Mouse (Mus musculus): ENCODE measurements around the gene Fam76a. TPM values are rescaled to one million over a fixed set of nuclear protein-coding genes. Genes with fewer than 3 reads are reported as not detected.
"Not testable (repeated sequence)": the region's sequence is repeated elsewhere in the genome, so short reads cannot be mapped to it uniquely, and the experiment has no call there.

The Fam76a gene
- polyA plus RNA-seq, 1 experiment from 2014 or later = 30.1 TPM

DNA sequence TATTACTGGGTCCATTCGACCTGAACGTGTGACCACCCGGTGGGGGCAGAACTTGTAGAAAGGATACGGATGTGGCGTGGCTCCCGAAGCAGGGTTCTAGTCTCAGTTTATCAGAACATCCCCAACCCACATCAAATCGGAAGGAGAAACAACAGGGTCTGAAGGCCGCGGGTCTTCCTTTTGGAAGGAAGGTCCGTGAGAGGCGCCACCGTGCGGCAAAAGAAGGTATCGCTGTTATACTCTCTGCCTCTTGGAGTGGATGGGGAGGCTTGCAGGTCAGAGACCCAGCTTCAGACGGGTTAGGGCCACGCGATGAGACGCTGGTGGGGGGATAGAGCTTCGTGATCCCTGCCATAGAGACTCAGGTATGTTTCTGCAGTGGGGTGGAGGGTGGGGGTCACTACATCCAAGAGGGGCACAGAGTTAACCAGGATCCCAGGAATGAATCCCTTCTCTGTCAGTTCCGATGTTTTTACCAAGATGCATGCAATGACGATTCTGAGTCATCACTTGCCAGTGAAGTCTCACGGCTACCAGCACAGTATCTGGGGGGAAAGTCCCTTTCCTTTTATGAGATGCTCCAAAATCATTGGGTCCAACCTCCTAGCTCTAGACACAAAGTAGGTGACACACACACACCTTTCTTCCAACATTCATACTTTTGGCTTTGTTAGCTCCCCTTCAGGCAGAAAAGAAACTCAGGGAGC, 17.2 kb upstream of the Fam76a start:
- Histone ChIP-seq H3K27ac (replicated peaks; ENCODE audit: low read depth, low read length) (no peak overlapping the region), H3K9me3 (ENCODE audit: control insufficient read depth, low read length) (no peaks in the 10 kb centered on the region), H3K4me2 (ENCODE audit: low read depth, severe bottlenecking) (0 out of 2 replicates have a peak overlapping the region, but pooled peaks have one; percentile 4), H3K4me3 (ENCODE audit: low read depth, low read length) (no peak overlapping the region), H3K27me3 (ENCODE audit: control insufficient read depth, insufficient read depth, low read length) (no peaks in the 10 kb centered on the region; the same call in 1 of the 2 replicates), H3K9ac (ENCODE audit: low read length) (no peak overlapping the region), H3K36me3 (ENCODE audit: control insufficient read depth, insufficient read depth, low read length) (no peaks in the 10 kb centered on the region), H3K4me1 (ENCODE audit: control insufficient read depth, insufficient read depth, low read length) (peaks cover 6% of the 10 kb centered on the region)
- ATAC-seq (ENCODE audit: insufficient number of reproducible peaks, low FRiP score, low TSS enrichment, low read depth) = peak; percentile 19; the same call in 1 of the 2 replicates
- 26% methylated on average over 22 of the region's 22 CpGs for WGBS
- DNase-seq (ENCODE audit: low spot score) = peak; percentile 90

DNA sequence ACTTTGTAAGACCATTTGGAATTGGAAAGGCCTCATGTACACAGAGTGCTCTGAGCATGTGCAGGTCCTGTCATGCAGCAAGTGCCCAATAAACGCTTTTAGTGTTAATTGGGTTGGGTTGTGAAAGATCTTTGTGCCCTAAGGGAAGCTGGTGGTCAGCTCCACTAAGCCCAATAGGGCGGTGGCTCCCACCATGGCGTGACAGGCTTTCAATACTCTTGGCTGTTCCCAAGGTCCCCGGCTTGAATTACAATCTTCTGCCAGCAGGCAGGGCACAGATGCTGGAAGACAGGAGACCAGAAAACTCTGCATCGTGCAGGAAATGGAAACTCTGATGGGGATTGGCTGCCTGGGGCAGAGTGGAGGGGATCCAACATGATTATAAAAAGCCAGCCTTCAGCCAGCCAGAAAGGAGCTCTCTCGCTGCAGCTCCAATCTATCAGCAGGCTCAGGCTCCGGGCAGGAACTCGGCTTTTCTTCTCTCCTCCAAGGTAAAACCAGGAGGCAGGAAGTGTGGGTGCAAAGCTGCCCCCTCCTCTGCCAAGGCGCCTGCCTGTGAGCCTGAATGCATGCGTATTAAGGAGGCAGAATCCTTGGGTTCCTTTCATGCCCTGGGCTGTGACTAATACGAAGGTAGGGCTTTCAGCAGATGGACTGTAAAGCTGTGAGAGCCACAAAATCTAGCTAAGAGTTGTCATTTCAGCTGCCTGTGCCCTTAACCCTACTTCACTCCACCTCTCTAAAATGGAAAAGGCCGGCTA, 16.0 kb upstream of the Fam76a start:
- H3K27me3 ChIP-seq (ENCODE audit: control insufficient read depth, insufficient read depth, low read length) = no peaks in the 10 kb centered on the region; the same call in 1 of the 2 replicates
- 30% methylated on average over 12 of the region's 12 CpGs for WGBS
- peaks cover 6% of the 10 kb centered on the region for H3K4me1 ChIP-seq (ENCODE audit: control insufficient read depth, insufficient read depth, low read length)
- no peaks in the 10 kb centered on the region for H3K36me3 ChIP-seq (ENCODE audit: control insufficient read depth, insufficient read depth, low read length)
- H3K27ac ChIP-seq (replicated peaks; ENCODE audit: low read depth, low read length) = peak overlapping the region; percentile 68
- no peak overlapping the region for H3K4me3 ChIP-seq (ENCODE audit: low read depth, low read length)
- no peak overlapping the region for H3K4me2 ChIP-seq (ENCODE audit: low read depth, severe bottlenecking)
- H3K9me3 ChIP-seq (ENCODE audit: control insufficient read depth, low read length) = no peaks in the 10 kb centered on the region
- no peak overlapping the region for H3K9ac ChIP-seq (ENCODE audit: low read length)
- DNase-seq (ENCODE audit: low spot score) = peak; percentile 68
- 0 out of 2 replicates have a peak, but pooled peaks have one; percentile 31 for ATAC-seq (ENCODE audit: insufficient number of reproducible peaks, low FRiP score, low TSS enrichment, low read depth)

DNA sequence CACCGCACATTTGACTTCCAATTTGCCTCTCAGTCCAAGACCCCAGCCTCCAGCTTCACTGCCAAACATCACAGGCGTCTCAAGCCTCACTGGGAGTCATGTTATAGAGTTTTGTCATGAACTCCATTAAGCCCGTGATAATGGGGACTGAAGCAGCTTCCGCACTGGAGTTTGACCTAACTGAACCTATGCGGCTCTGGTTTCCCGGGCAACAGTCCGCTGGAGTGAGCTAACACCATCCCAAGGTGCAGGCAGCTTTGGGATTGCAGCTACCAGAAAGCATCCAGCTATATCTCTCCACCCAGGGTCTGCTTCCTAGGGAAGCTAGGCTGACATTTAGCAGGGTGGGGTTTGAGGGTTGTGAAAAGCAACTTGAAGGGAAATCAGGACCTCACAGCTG, 12.3 kb upstream of the Fam76a start:
- 35% methylated on average over 7 of the region's 7 CpGs for WGBS
- no peak overlapping the region for H3K9ac ChIP-seq (ENCODE audit: low read length)
- H3K4me1 ChIP-seq (ENCODE audit: control insufficient read depth, insufficient read depth, low read length) = peaks cover 6% of the 10 kb centered on the region
- H3K4me2 ChIP-seq (ENCODE audit: low read depth, severe bottlenecking) = no peak overlapping the region
- H3K27ac ChIP-seq (replicated peaks; ENCODE audit: low read depth, low read length) = no peak overlapping the region
- no peaks in the 10 kb centered on the region for H3K36me3 ChIP-seq (ENCODE audit: control insufficient read depth, insufficient read depth, low read length)
- H3K4me3 ChIP-seq (ENCODE audit: low read depth, low read length) = no peak overlapping the region
- no peaks in the 10 kb centered on the region for H3K27me3 ChIP-seq (ENCODE audit: control insufficient read depth, insufficient read depth, low read length)
- DNase-seq (ENCODE audit: low spot score) = no peak
- H3K9me3 ChIP-seq (ENCODE audit: control insufficient read depth, low read length) = no peaks in the 10 kb centered on the region
- no peak for ATAC-seq (ENCODE audit: insufficient number of reproducible peaks, low FRiP score, low TSS enrichment, low read depth)

DNA sequence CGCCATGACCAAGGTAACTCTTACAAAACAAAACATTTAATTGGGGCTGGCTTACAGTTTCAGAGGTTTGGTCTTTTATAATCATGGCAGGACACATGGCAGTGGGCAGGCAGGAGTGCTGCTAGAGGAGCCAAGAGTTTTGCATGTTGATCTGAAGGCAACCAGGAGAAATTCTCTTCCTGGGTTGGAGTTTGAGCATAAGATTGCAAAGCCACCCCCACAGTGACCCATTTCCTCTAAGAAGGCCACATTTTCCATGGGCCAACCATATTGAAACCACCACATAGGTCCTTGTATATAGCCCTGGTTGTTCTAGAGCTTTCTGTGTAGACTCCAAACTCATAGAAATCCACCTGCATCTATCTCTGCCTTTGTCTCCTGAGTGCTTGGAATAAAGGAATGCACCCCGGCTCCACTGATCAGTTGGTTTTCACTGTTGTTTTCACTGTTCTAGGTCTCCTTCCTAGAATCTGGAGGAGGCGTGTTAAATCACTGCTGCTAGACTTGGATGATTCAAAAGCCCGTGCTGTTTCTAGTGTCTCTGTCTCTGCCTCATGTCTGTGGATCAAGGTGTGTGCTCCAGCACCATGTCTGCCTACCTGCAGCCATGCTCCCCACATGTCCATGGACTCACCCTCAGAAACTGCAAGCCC, 10.5 kb upstream of the Fam76a start:
- Histone ChIP-seq H3K4me1 (ENCODE audit: control insufficient read depth, insufficient read depth, low read length) (no peaks in the 10 kb centered on the region; the same call in 1 of the 2 replicates), H3K9ac (ENCODE audit: low read length) (no peak overlapping the region), H3K36me3 (ENCODE audit: control insufficient read depth, insufficient read depth, low read length) (no peaks in the 10 kb centered on the region), H3K27ac (replicated peaks; ENCODE audit: low read depth, low read length) (no peak overlapping the region), H3K4me2 (ENCODE audit: low read depth, severe bottlenecking) (no peak overlapping the region; the same call in 1 of the 2 replicates), H3K27me3 (ENCODE audit: control insufficient read depth, insufficient read depth, low read length) (no peaks in the 10 kb centered on the region), H3K9me3 (ENCODE audit: control insufficient read depth, low read length) (no peaks in the 10 kb centered on the region), H3K4me3 (ENCODE audit: low read depth, low read length) (no peak overlapping the region)
- ATAC-seq (ENCODE audit: insufficient number of reproducible peaks, low FRiP score, low TSS enrichment, low read depth) (no peak), DNase-seq (ENCODE audit: low spot score) (no peak)
- 85% methylated on average over 4 of the region's 4 CpGs for WGBS

DNA sequence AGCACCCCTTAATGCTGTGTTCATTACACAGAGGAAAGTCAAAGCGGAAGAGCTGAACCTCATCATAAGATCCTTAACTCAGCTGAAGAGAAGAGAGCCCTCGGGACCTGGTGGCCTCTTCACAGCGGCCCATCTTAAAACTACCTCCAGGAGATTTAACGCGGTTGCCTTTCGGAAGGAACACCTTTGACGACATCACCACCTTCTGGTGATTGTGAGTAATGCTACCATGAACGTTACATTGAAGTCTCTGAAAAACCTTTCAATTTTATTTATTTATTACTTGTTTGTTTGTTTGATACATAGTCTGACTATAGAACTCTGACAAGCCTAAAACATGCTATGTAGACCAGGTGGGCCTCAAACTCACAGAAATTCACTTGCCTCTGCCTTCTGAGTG, 8.4 kb upstream of the Fam76a start:
- Histone ChIP-seq H3K9me3 (ENCODE audit: control insufficient read depth, low read length) (no peaks in the 10 kb centered on the region), H3K4me1 (ENCODE audit: control insufficient read depth, insufficient read depth, low read length) (no peaks in the 10 kb centered on the region; the same call in 1 of the 2 replicates), H3K27ac (replicated peaks; ENCODE audit: low read depth, low read length) (no peak overlapping the region), H3K36me3 (ENCODE audit: control insufficient read depth, insufficient read depth, low read length) (no peaks in the 10 kb centered on the region), H3K4me2 (ENCODE audit: low read depth, severe bottlenecking) (no peak overlapping the region), H3K4me3 (ENCODE audit: low read depth, low read length) (no peak overlapping the region), H3K9ac (ENCODE audit: low read length) (no peak overlapping the region), H3K27me3 (ENCODE audit: control insufficient read depth, insufficient read depth, low read length) (no peaks in the 10 kb centered on the region)
- WGBS = 11% methylated on average over 8 of the region's 8 CpGs
- ATAC-seq (ENCODE audit: insufficient number of reproducible peaks, low FRiP score, low TSS enrichment, low read depth) (no peak), DNase-seq (ENCODE audit: low spot score) (peak; percentile 61)

DNA sequence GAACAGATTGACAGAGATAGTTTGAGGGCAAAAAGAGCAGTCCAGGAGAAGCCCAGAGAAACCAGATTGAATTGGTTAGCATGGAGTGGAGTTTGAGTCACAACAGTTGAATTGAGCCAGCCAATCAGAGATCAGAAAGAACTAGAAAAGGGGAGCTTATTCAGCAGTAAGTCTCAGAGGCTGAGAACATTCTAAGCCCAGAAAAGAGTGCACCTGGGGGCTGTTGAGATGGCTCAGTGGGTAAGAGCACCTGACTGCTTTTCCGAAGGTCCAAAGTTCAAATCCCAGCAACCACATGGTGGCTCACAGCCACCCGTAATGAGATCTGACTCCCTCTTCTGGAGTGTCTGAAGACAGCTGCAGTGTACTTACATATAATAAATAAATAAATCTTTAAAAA, 4.2 kb upstream of the Fam76a start:
- WGBS = 58% methylated on average over 2 of the region's 2 CpGs
- not testable (repeated sequence) for H3K27me3 ChIP-seq (ENCODE audit: control insufficient read depth, insufficient read depth, low read length); H3K4me3 ChIP-seq (ENCODE audit: low read depth, low read length); DNase-seq (ENCODE audit: low spot score); ATAC-seq (ENCODE audit: insufficient number of reproducible peaks, low FRiP score, low TSS enrichment, low read depth); H3K36me3 ChIP-seq (ENCODE audit: control insufficient read depth, insufficient read depth, low read length); H3K4me2 ChIP-seq (ENCODE audit: low read depth, severe bottlenecking); H3K4me1 ChIP-seq (ENCODE audit: control insufficient read depth, insufficient read depth, low read length); H3K9me3 ChIP-seq (ENCODE audit: control insufficient read depth, low read length); H3K27ac ChIP-seq (replicated peaks; ENCODE audit: low read depth, low read length); H3K9ac ChIP-seq (ENCODE audit: low read length)

DNA sequence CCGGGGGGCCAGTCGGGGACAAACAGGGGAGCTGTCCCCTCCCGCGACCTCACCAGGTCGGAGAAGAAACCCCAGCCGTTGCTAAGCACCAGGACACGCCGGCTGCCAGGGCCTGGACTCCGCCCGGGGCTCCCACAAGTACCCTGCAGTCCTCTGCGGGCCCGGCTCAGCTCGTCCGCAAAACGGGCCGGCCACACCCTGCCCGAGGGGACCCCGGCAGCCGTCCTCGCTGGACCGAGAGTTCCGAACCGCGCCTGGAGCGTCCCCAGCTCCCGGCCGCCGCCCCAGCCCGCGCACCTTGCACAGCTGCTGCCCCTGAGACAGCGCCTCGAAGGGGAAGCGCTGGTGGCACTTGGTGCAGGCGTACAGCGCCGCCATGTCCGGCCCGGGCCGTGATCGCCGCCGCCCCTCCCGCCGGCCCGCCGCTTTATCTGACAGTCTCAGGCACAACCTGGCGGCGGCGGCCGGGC, 262 bp downstream of the Fam76a start:
- ATAC-seq (ENCODE audit: insufficient number of reproducible peaks, low FRiP score, low TSS enrichment, low read depth) (peak; percentile 26), DNase-seq (ENCODE audit: low spot score) (peak; percentile 64)
- Histone ChIP-seq H3K9ac (ENCODE audit: low read length) (peak overlapping the region; percentile 52), H3K27me3 (ENCODE audit: control insufficient read depth, insufficient read depth, low read length) (no peaks in the 10 kb centered on the region), H3K4me2 (ENCODE audit: low read depth, severe bottlenecking) (peak overlapping the region; percentile 57), H3K4me1 (ENCODE audit: control insufficient read depth, insufficient read depth, low read length) (no peaks in the 10 kb centered on the region), H3K4me3 (ENCODE audit: low read depth, low read length) (peak overlapping the region; percentile 59), H3K27ac (replicated peaks; ENCODE audit: low read depth, low read length) (peak overlapping the region; percentile 4; the same call in 1 of the 2 replicates), H3K9me3 (ENCODE audit: control insufficient read depth, low read length) (no peaks in the 10 kb centered on the region), H3K36me3 (ENCODE audit: control insufficient read depth, insufficient read depth, low read length) (no peaks in the 10 kb centered on the region)
- WGBS = under 1% methylated on average over 50 of the region's 50 CpGs

DNA sequence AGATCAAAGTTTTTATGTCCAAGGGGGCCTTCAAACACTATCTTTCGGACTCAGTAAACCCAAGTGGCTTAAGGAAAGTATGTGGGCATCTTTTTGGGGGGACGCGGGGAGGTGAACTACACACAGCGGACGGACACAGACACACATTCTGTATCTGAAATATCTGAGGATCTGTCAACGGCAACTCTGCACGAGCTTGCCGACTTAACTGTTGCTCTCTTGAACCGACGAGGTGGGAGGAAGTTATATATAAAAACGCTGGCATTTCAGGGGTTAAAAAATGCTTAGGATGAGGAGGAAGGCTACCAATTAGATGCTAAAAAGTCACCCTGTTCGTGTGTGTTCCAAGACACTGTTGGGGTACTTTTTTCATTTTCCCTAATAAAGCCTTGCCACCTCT, 870 bp downstream of the Fam76a start:
- H3K4me2 ChIP-seq (ENCODE audit: low read depth, severe bottlenecking) = peak overlapping the region; percentile 57
- no peaks in the 10 kb centered on the region for H3K36me3 ChIP-seq (ENCODE audit: control insufficient read depth, insufficient read depth, low read length)
- no peak for DNase-seq (ENCODE audit: low spot score)
- H3K9me3 ChIP-seq (ENCODE audit: control insufficient read depth, low read length) = no peaks in the 10 kb centered on the region
- H3K27ac ChIP-seq (replicated peaks; ENCODE audit: low read depth, low read length) = no peak overlapping the region
- H3K9ac ChIP-seq (ENCODE audit: low read length) = peak overlapping the region; percentile 52; the same call in 1 of the 2 replicates
- WGBS = 39% methylated on average over 12 of the region's 12 CpGs
- H3K4me1 ChIP-seq (ENCODE audit: control insufficient read depth, insufficient read depth, low read length) = no peaks in the 10 kb centered on the region
- H3K27me3 ChIP-seq (ENCODE audit: control insufficient read depth, insufficient read depth, low read length) = no peaks in the 10 kb centered on the region
- peak overlapping the region; percentile 59 for H3K4me3 ChIP-seq (ENCODE audit: low read depth, low read length)
- ATAC-seq (ENCODE audit: insufficient number of reproducible peaks, low FRiP score, low TSS enrichment, low read depth) = no peak
